Mouse (Mus musculus) macrophage (primary cell): ENCODE data around the gene Ddx25. TPM values are rescaled to one million over a fixed set of nuclear protein-coding genes. Genes with fewer than 3 reads are reported as not detected.

ENCODE experiments used
- H3K27ac ChIP-seq: fragments of 350-480 bp; formaldehyde crosslinking; 2 replicates; pipeline ENCODE4 v1.9.0; 2021
- H3K36me3 ChIP-seq: fragments of 350-480 bp; formaldehyde crosslinking; 2 replicates; pipeline ENCODE4 v1.9.0; 2021; ENCODE audit errors: inconsistent target
- H3K4me3 ChIP-seq: fragments of 350-480 bp; formaldehyde crosslinking; 2 replicates; pipeline ENCODE4 v1.9.0; 2021; ENCODE audit errors: inconsistent target
- H3K79me2 ChIP-seq: fragments of 350-480 bp; formaldehyde crosslinking; 2 replicates; pipeline ENCODE4 v1.9.0; 2021; ENCODE audit errors: inconsistent target
- WGBS: methylation state at CpG from one replicate; pipeline ENCODE4 v1.1.7; 2026; ENCODE audit warnings: inconsistent platforms; ENCODE audit not compliant: missing documents; 5-methylcytosine and 5-hydroxymethylcytosine counted together
- polyA plus RNA-seq: library from polyadenylated mRNA; stranded (reverse); fragments of 250-400 nt; gene quantifications from 3 replicates; pipeline ENCODE4 v1.2.4, GENCODE M21; 2018; ENCODE audit warnings: inconsistent platforms

Ddx25 gene
- polyA plus RNA-seq, 1 experiment from 2014 or later = not detected

- 78% methylated on average over 12 of the region's 12 CpGs for WGBS
- peaks cover 22% of the 10 kb centered on the region for H3K79me2 ChIP-seq
Measured at GRCm38 (mm10) chr9:35556494-35557102, 1.7 kb downstream of the Ddx25 start.

GRCm38 (mm10) chr9:35548455-35548854 lies 9.9 kb downstream of the Ddx25 start:
- Histone ChIP-seq H3K27ac (no peak overlapping the region), H3K79me2 (no peaks in the 10 kb centered on the region), H3K36me3 (no peaks in the 10 kb centered on the region), H3K4me3 (no peak overlapping the region)
- WGBS = over 99% methylated on average over 9 of the region's 9 CpGs

More at GRCm38 (mm10) chr9:35556494-35557102, 1.7 kb downstream of the Ddx25 start:
- Histone ChIP-seq H3K36me3 (no peaks in the 10 kb centered on the region), H3K4me3 (no peak overlapping the region), H3K27ac (no peak overlapping the region)

DNA sequence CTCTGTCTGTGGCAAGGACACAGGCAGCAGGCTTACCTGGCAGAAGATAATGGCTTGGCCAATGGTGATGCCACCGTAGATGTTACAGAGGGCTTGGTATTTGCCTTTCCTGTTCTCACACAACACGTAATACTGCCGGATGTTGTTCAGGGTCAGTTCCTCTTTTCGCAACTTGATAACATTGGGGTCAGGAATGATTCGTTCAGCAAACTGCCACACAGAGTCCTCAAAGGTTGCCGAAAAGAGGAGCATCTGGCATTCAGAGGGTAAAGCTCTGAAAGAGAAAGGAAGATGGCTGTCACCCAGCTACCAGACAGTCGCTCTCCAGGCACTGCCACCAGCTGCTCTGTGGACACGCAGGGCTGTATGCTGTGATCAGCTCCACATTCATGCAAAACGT lies 11.6 kb downstream of the Ddx25 start:
- H3K27ac ChIP-seq = no peak overlapping the region
- 2% methylated on average over 9 of the region's 9 CpGs for WGBS

GRCm38 (mm10) chr9:35545704-35546103 lies 12.6 kb downstream of the Ddx25 start:
- Histone ChIP-seq H3K79me2 (no peaks in the 10 kb centered on the region), H3K4me3 (no peak overlapping the region), H3K36me3 (no peaks in the 10 kb centered on the region), H3K27ac (no peak overlapping the region)
- WGBS = 87% methylated on average over 12 of the region's 12 CpGs

More for the DNA sequence above, 11.6 kb downstream of the Ddx25 start:
- Histone ChIP-seq H3K79me2 (no peaks in the 10 kb centered on the region), H3K4me3 (no peak overlapping the region), H3K36me3 (no peaks in the 10 kb centered on the region)

DNA sequence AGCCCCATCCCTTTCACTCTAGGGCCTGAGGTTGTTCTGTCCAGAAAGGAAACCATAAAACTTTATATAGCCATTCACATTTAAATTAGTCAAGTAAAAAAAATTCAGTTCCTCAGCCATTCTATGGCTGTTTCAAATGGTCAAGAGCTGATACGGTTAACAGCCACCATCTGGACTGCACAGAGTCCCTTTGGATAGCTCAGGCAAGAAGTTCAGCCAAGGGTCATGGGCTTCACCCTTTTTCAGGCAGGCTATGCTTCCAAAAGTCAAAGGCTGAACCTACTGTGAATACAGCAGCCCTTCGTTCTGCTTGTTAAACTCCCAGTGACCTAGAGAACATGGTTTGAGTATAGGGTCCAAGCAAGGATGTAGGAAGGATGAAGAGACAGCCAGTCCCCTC lies 13.7 kb downstream of the Ddx25 start:
- H3K27ac ChIP-seq = no peak overlapping the region
- H3K4me3 ChIP-seq = no peak overlapping the region
- WGBS = 88% methylated on average over 2 of the region's 2 CpGs
- H3K79me2 ChIP-seq = no peaks in the 10 kb centered on the region
- no peaks in the 10 kb centered on the region for H3K36me3 ChIP-seq

GRCm38 (mm10) chr9:35543099-35543860 lies 15.0 kb downstream of the Ddx25 start:
- no peak overlapping the region for H3K4me3 ChIP-seq

GRCm38 (mm10) chr9:35541941-35542340 lies 16.4 kb downstream of the Ddx25 start:
- no peak overlapping the region for H3K27ac ChIP-seq
- no peak overlapping the region for H3K4me3 ChIP-seq
- no peaks in the 10 kb centered on the region for H3K79me2 ChIP-seq
- whole genome bisulfite sequencing = 89% methylated on average over 6 of the region's 6 CpGs
- no peaks in the 10 kb centered on the region for H3K36me3 ChIP-seq

More at GRCm38 (mm10) chr9:35543099-35543860, 15.0 kb downstream of the Ddx25 start:
- Histone ChIP-seq H3K36me3 (no peaks in the 10 kb centered on the region), H3K27ac (no peak overlapping the region), H3K79me2 (no peaks in the 10 kb centered on the region)
- WGBS = 63% methylated on average over 14 of the region's 14 CpGs

DNA sequence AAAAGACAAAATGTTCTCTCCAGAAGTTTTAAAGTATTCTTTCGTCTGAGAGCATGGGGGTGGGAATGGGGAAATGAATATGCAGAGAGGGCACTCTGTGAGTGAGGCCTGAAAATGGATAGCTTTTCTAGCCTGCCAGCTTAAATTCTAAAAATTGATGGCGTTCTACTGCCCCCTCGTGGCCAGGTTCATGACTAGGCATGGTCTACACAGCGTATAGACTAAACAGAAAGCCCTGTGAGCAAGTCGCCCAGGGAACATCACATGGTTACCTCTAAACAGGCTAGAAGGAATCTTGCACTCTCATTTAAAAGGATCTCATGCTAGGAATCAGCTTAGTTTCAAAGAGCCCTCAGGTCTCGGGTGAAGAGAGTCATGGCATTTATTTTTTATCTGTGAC lies 16.8 kb downstream of the Ddx25 start:
- H3K79me2 ChIP-seq = no peaks in the 10 kb centered on the region
- H3K27ac ChIP-seq = no peak overlapping the region
- WGBS = 20% methylated on average over 6 of the region's 6 CpGs
- H3K4me3 ChIP-seq = no peak overlapping the region
- H3K36me3 ChIP-seq = no peaks in the 10 kb centered on the region

- no peak overlapping the region for H3K27ac ChIP-seq
- H3K79me2 ChIP-seq = no peaks in the 10 kb centered on the region
- no peak overlapping the region for H3K4me3 ChIP-seq
- 89% methylated on average over 4 of the region's 5 CpGs for WGBS
- no peaks in the 10 kb centered on the region for H3K36me3 ChIP-seq
Measured at GRCm38 (mm10) chr9:35541024-35541423, 17.3 kb downstream of the Ddx25 start.

- Histone ChIP-seq H3K4me3 (no peak overlapping the region), H3K79me2 (no peaks in the 10 kb centered on the region), H3K27ac (no peak overlapping the region), H3K36me3 (no peaks in the 10 kb centered on the region)
- whole genome bisulfite sequencing = 92% methylated on average over 13 of the region's 13 CpGs
Measured at GRCm38 (mm10) chr9:35539001-35539750, 19.2 kb downstream of the Ddx25 start.

- Histone ChIP-seq H3K36me3 (no peaks in the 10 kb centered on the region), H3K4me3 (no peak overlapping the region), H3K79me2 (no peaks in the 10 kb centered on the region), H3K27ac (no peak overlapping the region)
- 87% methylated on average over 4 of the region's 4 CpGs for WGBS
Measured at GRCm38 (mm10) chr9:35535876-35536275, 22.5 kb downstream of the Ddx25 start.

DNA sequence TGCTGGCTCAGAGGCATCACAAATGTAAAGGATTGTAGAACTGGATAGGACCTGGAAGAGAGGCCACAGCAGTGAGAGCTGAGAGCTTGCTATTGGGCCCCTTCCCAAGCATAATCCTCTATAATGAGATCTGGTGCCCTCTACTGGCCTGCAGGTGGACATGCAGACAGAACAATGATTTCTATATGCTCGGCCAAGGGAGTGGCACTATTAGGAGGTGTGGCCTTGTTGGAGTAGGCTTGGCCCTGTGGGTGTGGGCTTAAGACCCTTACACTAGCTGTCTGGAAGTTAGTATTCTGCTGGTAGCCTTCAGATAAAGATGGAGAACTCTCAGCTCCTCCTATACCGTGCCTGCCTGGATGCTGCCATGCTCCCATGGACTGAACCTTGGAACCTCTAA lies 23.2 kb downstream of the Ddx25 start:
- 17% methylated on average over 2 of the region's 2 CpGs for WGBS
- Histone ChIP-seq H3K79me2 (no peaks in the 10 kb centered on the region), H3K36me3 (no peaks in the 10 kb centered on the region), H3K27ac (no peak overlapping the region), H3K4me3 (no peak overlapping the region)

GRCm38 (mm10) chr9:35533266-35533665 lies 25.1 kb downstream of the Ddx25 start:
- Histone ChIP-seq H3K36me3 (no peaks in the 10 kb centered on the region), H3K79me2 (no peaks in the 10 kb centered on the region), H3K4me3 (no peak overlapping the region), H3K27ac (no peak overlapping the region)
- 82% methylated on average over 9 of the region's 9 CpGs for WGBS

DNA sequence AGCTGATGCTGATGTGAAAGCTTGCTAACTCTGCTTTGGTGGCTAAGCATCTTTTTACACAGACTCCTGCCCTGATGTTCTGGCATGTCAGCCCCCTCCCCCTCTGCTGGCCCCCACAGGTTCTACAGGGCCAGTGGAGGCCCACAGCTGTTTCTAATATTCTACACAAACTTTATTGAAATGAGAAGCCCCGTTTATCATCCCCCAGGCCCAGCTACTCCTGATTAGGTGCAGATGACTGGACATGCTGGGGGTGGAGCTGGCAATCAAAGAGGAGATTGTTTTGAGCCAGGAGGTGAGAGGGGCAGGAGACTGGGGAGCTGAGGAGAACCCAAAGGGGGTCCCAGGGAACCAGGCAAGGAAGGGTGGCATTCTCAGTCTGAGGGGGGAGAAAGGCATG lies 28.5 kb downstream of the Ddx25 start:
- Histone ChIP-seq H3K79me2 (no peaks in the 10 kb centered on the region), H3K27ac (no peak overlapping the region), H3K36me3 (no peaks in the 10 kb centered on the region), H3K4me3 (no peak overlapping the region)
- whole genome bisulfite sequencing = 50% methylated on average over 1 of the region's 1 CpGs

- 86% methylated on average over 3 of the region's 3 CpGs for WGBS
- Histone ChIP-seq H3K27ac (no peak overlapping the region), H3K36me3 (no peaks in the 10 kb centered on the region), H3K4me3 (no peak overlapping the region), H3K79me2 (no peaks in the 10 kb centered on the region)
Measured at GRCm38 (mm10) chr9:35529141-35529540, 29.2 kb downstream of the Ddx25 start.
